Mouse (Mus musculus) MEL (cell line): ENCODE data around the gene Magi2.

Experiments
- CTCF ChIP-seq, 3 experiments: IDR thresholded peaks in 2 of 3; conservative IDR thresholded peaks in 1 of 3; 2 replicates each; pipeline ENCODE4 v1.5.1; 2011 to 2012; ENCODE audit warnings: low read length in 3 of 3, low read depth in 2 of 3, mild to moderate bottlenecking in 2 of 3, improper control_type of control experiment in 1 of 3, inconsistent platforms in 1 of 3, mixed read lengths in 1 of 3, moderate library complexity in 1 of 3; ENCODE audit not compliant: control insufficient read depth in 1 of 3, insufficient read depth in 1 of 3, poor library complexity in 1 of 3, severe bottlenecking in 1 of 3
- GATA1 ChIP-seq: IDR thresholded peaks from 2 replicates; pipeline ENCODE4 v1.6.1; 2011; ENCODE audit warnings: low read depth, low read length, improper control_type of control experiment
- NRF1 ChIP-seq: IDR thresholded peaks from 2 replicates; pipeline ENCODE4 v1.6.1; 2014; ENCODE audit warnings: low read depth, mild to moderate bottlenecking, inconsistent platforms, low read length, improper control_type of control experiment, moderate library complexity; ENCODE audit not compliant: poor library complexity, insufficient read depth, severe bottlenecking
- ZMIZ1 ChIP-seq: IDR thresholded peaks from 2 replicates; pipeline ENCODE4 v1.6.1; 2012; ENCODE audit warnings: low read depth, mild to moderate bottlenecking, inconsistent platforms, low read length, improper control_type of control experiment, moderate library complexity

DNA sequence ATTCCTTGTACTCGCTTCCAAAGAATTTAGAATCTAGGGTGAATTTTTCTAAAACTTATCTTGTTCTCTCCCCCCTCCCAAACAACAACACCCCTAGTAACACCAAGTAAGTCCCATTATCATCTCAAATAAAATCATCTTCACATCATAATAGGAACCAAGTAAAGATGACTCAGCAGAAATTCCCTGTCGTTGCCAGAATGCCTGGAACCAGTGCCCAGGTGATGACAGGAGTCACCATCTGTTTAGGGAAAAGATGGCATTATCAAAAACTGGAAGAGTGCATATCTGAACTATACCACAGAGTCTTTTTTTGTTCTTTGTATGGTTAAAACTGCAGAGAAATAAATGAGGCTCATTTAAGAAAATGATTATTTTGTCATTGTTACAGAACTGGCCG, 1103.2 kb downstream of the Magi2 start:
- TF ChIP-seq CTCF (IDR thresholded peaks at IDR 0.05 in 2 of 3, conservative IDR thresholded peaks at IDR 0.05 in 1 of 3; ENCODE audit: control insufficient read depth in 1 of 3, insufficient read depth in 1 of 3, low read depth in 2 of 3, low read length in 3 of 3, poor library complexity in 1 of 3, severe bottlenecking in 1 of 3) (no peak), GATA1 (no peak), ZMIZ1 (no peak), NRF1 (no peak)
